Mouse (Mus musculus) retina, embryonic 14.5 days (tissue): Measurements from ENCODE around the gene Mylpf.
"Not testable (repeated sequence)": the region's sequence is repeated elsewhere in the genome, so short reads cannot be mapped to it uniquely, and the experiment has no call there.

ENCODE experiments used
- DNase-seq: peaks from one replicate; pipeline ENCODE4 v3.0.0-alpha.2; 2015; ENCODE audit warnings: low spot score

Mylpf gene

DNA sequence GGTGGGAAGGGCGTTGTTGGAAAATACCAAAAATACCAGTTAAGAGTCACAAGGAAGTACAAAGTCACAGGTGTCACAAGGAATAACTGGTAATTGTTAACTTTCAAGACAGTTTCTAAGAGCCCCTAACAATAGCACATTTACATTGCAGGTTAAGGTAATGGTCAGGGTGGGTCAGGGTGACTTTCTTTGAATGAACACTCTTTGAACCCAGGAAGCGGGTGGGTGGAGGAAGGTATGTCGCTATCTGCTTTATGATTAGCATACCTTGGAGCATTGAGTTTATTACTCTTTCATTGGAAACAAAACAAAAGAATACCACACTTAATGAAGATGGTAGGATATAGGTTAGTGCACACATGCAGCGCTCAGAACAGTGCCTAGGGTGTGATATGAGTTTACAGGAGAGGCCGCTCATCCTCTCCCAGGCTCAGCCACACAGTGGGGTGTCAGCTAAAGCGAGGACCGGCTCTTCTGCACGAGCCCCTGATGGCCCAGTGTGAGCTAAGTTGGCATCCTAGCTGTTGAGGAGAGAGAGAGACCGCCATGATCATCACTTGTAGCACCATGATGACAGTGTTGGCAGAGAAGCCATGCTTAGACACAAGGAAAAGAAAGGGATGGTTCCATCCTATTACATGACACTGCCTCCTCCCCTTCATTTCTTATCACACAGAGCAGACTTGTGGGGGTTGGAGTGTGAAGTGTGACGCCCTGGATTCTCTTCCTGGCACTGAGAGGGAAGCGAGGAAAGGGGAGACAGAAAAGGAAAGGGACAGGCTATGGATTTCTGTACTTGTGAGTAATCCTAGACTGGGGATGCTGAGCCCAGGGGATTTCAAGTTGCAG, 16.7 kb downstream of the Mylpf start:
- DNase-seq: no peak

DNA sequence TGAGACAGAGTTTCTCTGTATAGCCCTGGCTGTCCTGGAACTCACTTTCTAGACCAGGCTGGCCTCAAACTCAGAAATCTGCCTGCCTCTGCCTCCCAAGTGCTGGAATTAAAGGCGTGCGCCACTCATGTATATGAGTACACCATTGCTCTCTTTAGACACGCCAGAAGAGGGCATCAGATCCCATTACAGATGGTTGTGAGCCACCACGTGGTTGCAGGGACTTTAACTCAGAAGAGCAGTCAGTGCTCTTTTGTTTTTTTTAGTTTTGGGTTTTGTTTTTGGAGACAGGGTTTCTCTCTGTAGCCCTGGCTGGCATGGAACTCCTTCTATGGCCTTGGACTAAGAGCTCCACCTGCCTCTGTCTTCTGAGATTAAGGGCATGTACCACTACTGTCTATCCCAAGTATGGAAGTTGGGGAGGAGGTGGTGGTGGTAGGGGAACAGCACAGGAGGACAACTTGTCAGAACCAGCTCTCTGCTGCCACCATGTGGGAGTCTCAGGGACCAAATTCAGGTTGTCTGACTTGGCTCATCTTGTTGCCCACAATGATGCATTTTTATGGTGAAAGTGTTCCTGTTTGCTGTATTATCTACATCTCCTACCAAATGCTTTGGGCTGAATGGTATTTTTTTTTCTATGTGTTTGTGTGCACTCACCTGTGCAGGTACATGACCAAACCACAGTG, 20.1 kb downstream of the Mylpf start:
- DNase-seq: peak; percentile 88

DNA sequence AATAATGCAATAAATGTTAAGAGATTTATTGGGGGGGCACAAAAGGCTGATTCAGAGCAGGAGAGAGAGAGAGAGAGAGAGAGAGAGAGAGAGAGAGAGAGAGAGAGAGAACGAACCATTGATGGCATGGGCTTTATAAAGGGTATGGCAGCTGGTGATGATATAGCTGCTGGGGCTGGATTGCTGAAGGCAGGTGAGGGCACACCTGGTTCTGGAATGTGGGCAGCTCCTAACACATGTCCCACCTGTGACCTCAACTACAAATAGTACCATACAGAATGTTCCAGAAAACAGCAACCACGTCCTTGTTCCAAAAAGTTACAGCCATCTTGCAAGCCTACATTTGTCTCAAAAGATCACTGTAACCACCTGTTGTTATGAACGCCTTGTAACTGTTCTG, 22.7 kb downstream of the Mylpf start:
- no peak for DNase-seq

DNA sequence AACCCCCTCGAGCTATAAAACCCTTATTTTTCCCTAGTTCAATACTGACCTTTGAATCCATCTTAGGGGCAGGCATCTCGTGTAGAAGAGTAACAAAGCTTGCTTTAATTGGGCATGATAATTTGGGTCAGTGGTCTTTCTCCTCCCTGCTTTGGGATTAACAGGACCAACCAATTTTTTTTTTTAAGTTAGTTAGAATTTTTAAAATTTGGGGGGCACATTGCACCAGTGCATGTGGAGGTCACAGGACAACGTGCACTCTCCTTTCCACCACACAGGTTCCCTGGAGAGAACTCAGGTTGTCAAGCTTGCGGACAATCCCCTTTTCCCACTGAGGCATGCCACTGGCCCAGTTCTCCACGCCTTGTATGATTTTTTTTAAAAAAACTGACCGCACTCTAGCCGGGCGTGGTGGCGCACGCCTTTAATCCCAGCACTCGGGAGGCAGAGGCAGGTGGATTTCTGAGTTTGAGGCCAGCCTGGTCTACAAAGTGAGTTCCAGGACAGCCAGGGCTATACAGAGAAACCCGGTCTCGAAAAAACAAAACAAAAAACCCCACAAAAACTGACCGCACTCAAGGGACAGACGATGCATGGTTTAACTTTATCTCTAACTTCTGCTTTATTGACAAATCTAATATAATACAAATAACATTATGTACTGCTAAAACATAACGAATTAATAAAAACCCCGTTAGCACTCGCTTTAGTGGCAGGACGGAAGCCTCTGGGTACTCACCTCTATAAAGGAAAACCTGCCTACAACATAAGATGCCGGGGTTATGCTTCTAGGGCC, 23.3 kb downstream of the Mylpf start:
- DNase-seq: no peak

DNA sequence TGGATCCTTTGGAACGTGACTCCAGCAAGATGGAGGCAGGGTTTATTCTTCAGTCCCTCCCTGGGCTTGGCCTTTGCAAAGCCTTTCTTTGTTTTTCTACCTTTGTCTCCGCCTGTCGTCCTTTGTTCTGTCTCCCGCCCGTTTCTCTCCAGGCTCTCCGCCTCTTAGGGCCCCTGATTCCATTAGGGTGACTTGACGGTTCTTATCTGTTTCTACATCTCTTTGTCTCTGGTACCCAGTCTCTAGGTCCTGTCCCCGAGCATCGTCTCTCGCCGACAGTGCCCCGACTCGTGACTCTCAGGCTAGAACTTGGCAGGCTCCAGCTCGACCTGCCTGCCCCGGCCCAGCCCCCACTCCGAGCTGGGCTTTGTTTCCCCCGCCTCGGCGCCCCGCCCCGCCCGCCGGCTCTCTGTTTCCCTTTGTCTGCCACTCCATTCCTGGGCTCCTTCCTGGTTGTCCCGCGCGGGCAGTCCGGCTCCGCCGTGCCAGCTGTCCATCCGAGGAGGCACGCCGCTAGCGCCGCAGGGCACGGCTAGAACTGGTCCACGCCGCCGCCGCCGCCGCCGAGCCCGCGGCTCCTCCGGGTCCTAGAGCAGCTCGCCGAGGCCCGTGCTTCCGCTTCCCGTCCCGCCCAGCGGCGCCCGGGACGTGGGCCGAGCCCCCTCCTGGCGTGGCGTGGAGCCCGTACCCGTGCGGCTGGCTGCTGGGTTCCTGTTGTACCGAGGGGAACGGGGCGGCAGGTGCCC, 24.1 kb downstream of the Mylpf start, which contains the start of the genes Zfp553 and Sept1:
Zfp553 (plus strand) TSS at position 440 of the 746 bp plus-strand sequence.
Sept1 (minus strand) TSS at position 509 of the 746 bp plus-strand sequence.
- DNase-seq: peak; percentile 92

DNA sequence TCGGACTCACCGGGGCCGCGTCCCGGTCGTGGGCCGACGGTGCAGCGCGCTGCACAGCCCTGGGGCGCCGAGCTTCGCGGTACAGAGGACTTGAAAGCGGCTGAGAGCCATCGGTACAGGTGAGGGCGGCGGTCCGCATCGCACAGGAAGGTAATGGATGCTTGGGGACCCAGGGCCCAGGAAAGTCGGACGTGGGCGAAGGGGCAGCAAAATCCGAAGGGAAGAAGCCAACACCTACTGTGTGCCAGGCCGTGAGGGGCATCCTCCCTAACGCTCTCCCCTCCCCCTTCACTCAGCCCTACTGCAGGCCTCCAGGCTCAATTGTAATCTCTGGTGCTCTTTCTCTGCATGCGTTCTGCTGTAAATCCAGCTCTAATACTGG, 24.7 kb downstream of the Mylpf start:
- DNase-seq: peak; percentile 55

DNA sequence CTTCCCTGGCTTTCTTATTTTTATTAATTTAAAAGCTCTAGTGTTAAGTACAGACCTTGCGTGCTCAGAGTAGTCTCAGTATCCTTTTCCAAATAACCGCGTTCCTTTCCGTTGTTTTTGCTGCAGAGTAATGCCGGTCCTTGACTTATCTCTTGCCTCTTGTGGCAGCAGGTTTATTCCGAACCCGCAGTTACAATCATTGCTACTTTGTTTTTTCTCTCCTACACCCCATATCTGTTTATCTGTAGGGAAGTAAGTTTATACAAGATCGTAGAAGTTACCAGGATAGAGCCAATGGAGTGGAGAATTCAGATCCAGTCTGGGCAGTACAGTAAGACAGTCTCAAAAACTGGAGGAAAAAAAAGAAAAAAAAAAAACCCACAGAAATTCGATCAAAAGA, 25.1 kb downstream of the Mylpf start:
- no peak for DNase-seq

DNA sequence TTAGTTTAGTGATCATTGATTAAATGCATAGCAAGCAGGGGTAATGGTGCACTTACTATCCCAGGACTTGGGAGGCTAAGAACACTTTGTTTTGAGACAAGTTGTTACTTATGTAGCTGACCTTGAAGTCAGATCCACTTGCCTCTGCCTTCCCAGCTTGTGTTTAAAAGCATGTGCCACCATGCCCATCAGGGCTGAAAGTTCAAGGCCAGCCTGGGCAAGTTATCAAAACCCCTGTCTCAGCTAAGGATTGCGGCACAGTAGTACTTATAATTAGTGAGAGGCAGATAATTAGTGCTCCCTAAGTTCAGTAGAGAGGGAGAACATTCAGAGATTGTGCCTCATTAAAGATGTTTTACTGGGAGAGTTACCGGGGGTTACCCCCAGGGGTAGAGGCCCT, 26.1 kb downstream of the Mylpf start:
- DNase-seq: no peak

DNA sequence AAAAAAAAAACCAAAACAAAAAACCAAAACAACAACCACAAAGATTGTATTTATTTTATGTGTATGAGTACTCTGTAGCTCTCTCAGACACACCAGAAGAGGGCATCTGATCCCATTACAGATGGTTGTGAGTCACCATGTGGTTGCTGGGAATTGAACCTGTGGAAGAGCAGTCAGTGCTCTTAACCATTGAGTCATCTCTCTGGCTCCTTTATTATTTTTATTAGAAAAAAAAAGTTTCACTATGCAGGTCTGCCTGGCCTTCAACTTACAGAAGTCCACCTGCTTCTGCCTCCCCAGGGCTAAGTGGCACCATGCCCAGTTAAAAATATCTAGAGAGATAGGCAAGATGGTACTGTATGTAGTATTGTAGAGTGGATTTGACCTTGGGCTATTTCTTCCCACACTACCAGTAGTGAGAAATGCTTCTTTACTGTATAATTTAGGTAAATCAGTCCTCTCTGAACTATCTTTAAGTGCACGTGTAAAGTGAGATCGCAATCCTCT, 34.7 kb downstream of the Mylpf start:
- DNase-seq: no peak

DNA sequence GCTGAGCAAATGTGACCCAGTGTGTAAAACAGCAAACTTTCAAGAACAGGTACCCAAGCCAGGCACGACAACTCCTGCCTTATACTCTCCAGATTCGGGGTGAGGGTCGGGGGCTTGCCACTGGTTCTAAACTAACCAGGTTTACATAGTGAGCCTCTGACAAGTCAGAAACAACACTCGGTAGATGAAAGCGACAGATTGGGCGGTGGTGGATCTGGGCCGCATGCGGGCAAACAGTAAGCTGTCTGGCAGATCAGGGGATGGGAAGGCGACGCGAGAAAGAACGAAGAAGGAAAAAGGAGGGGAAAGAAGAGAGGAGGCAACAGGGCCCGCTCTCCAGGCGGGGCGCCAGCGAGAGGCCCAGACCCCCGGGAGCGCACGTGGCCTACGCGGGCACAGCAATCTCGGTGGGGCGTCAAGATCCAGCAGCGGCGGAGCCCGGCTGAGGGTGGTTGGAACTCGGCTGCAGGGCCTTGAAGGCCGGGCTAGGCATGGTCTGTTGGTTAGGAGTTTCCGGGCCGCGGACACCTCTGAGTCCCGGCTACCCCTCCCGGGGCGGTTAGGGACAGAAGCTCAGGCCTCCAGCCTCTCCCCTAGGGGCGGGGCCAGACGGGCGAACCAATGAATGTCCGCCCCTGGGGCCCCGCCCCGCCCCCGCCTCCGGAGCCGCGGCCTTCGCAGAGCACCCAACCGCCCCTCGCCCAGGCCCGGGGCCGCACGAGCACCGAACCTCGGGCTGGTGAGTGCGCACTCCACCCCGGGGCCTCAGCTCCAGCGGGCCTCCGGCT, 35.4 kb downstream of the Mylpf start, which contains the start of gene Zfp771:
Zfp771 (plus strand) TSS at position 405 of the 788 bp plus-strand sequence.
- peak; percentile 96 for DNase-seq

DNA sequence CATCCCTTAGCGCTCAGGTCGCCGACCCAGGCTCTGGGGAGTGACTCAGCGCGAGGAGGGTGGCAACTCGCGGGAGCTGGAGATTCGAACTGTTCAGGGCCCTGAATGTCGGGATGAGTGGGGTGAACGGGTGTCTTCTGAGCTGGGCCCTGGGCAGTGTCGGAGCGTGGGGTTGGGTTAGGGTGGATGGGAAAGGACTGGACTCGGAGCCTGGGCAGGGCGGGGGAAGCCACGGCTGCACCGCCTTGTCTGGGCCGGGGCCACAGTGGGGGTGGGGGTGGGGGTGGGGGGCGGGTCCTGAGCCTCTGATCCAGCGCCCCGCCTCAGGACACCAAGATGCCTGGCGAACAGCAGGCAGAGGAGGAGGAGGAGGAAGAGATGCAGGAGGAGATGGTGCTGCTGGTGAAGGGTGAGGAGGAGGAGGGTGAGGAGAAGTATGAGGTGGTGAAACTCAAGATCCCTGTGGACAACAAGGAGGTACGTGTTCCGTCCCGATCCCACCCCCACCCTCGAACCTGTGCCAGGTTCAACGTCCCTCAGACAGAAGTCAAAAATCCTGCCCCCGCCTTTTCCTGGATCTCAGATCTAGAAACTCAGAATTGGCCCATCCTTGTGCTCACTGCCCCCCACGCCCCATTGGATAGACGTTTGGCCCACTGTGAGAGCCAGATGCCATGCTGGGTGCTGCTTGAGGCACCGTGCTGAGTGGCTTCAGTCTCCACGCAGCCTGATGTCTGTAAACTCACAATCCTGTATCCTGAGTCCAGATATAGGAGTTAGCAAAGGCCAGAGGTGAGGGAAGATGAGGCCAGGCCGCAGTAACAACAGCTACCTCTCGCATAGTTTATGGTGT, 36.2 kb downstream of the Mylpf start:
- DNase-seq: no peak

DNA sequence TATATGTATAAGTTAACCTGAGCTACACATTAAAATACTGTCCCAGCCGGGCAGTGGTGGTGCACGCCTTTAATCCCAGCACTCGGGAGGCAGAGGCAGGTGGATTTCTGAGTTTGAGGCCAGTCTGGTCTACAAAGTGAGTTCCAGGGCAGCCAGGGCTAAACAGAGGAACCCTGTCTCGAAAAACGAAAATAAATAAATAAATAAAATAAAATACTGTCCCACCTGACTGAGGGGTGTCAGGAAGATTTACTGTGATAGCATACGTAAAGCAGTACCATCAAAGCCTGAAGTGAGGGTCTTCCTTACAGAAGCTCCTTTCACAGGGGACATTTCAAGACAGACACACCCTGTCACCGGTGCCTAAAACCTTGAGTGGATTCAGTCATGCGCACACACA, 41.8 kb downstream of the Mylpf start:
- DNase-seq: not testable (repeated sequence)

DNA sequence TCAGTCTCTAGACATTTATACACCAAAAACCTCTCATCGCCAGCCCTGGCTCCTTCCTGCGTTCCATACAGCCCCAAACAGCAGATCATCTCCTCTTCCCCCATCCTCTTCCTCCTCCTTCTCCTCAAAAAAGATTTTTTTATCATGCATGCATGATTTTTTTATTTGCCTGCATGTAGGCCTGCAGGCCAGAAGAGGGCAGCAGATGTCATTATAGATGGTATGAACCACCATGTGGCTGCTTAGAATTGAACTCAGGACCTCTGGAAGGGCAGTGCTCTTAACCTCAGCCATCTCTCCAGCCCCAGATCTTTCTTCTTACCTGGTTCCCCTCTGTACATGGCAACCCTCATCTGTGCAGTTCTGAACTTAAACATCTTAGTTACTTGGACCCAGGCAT, 43.7 kb downstream of the Mylpf start:
- peak; percentile 60 for DNase-seq

DNA sequence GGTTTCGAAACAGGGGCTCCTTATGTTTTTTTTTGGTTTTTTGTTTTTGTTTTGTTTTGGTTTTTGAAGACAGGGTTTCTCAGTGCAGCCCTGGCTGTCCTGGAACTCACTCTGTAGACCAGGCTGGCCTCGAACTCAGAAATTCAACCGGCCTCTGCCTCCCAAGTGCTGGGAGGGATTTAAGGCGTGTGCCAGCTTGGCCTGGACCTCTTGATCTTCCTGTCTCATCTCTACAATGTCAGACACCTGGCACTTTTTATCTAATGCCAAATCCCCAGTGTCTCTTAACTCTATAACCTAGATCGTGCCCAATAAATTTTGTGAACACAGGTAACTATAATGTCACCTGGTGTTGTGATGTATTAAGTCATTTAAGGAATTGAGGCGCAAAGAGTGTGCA, 44.7 kb downstream of the Mylpf start:
- no peak for DNase-seq

DNA sequence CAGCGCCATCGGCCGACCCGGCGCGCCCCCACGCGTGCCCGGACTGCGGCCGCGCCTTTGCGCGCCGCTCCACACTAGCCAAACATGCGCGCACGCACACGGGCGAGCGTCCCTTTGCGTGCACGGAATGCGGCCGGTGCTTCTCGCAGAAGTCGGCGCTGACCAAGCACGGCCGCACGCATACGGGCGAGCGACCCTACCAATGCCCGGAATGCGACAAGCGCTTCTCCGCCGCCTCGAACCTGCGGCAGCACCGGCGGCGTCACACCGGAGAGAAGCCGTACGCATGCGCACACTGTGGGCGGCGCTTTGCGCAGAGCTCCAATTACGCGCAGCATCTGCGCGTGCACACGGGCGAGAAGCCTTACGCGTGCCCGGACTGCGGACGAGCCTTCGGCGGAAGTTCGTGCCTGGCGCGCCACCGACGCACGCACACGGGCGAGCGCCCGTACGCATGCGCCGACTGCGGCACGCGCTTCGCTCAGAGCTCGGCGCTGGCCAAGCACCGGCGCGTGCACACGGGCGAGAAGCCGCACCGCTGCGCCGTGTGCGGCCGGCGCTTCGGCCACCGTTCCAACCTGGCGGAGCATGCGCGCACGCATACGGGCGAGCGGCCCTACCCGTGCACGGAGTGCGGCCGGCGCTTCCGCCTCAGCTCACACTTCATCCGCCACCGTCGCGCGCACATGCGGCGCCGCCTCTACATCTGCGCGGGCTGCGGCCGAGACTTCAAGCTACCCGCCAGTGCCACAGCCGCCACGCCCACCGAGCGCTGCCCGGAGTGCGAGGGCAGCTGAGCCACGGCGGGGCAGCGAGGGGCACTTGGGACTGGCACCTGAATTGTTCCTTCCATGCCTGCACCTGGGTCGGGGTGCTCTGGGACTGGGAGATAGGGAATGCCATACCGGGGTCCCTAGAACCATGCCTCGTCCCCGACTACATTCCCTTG, 45.4 kb downstream of the Mylpf start:
- peak; percentile 98 for DNase-seq

DNA sequence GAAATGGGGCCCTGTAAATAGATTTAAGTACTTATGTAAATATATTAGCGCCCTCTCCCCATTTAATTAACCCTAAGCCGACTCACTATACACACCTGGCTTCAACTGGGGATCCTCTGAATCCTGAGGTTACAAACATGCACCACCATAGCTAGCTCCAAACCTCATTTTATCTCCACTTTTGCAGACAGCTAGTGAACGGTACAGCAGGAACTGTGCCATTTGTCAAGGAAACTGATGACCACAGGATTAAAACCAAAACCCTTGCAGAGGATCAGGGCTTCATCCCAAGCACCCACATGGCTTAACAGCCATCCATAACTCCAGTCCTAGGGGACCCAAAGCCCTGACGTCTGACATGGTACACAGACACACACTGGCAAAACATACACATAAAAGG, 46.3 kb downstream of the Mylpf start:
- no peak for DNase-seq

DNA sequence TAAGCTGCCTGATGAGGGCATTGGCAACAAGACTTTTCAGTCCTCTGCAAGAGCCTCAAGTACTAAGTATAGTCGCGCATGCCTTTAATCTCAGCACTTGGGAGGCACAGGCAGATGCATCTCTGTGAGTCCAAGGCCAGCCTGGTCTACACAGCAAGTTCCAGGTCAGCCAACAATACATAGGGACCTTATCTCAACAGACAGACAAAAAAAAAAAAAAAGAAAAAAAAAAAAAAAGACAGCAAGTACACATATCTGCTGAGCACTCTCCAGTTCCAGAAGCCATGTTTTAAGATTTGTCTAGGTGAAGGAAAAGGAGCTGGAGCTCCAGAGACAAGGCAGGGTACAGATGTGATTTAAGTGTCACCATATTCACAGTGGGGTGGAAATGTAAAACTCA, 47.3 kb downstream of the Mylpf start:
- DNase-seq: no peak

DNA sequence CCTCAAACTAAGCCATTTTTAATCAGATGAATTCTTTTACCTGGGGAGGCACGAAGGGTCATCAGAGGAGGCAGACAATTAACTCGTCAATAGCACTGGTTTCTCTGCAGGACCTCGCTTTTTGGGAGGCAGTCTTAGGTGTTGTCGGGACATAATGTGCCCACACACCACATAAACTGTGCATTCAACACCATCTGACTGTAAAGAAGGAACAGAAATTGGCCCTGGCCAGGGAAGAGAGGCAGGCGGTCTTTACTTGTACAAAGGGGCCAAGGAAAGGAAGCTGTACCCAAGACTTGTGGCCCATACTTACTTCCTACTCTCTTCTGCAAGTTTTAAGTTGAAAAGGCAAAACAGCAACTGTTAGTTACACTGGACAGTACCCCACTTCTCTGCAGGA, 47.8 kb downstream of the Mylpf start:
- DNase-seq: no peak
